Mouse (Mus musculus): Measurements from ENCODE around the gene B9d2. TPM values are rescaled to one million over a fixed set of nuclear protein-coding genes. Genes with fewer than 3 reads are reported as not detected.
"Not testable (repeated sequence)": the region's sequence is repeated elsewhere in the genome, so short reads cannot be mapped to it uniquely, and the experiment has no call there.

The B9d2 gene
- polyA plus RNA-seq, 1 experiment from 2014 or later: 35.8 TPM

- no peaks in the 10 kb centered on the region for H3K27me3 ChIP-seq (ENCODE audit: insufficient read depth, poor library complexity, severe bottlenecking)
- H3K36me3 ChIP-seq: peaks cover 39% of the 10 kb centered on the region
- H3K27ac ChIP-seq: peak overlapping the region; percentile 87
- H3K4me3 ChIP-seq: no peak overlapping the region
- DNase-seq (ENCODE audit: low spot score): no peak
- whole genome bisulfite sequencing: 50% methylated on average over 5 of the region's 5 CpGs
- no peaks in the 10 kb centered on the region for H3K9me3 ChIP-seq
- H3K4me1 ChIP-seq: peaks cover 61% of the 10 kb centered on the region
These were observed 30.6 kb downstream of the B9d2 start for GRCm38 (mm10) chr7:25711165-25711564.

- 6% methylated on average over 7 of the region's 7 CpGs for WGBS
- peaks cover 55% of the 10 kb centered on the region for H3K4me1 ChIP-seq
- no peak overlapping the region; the same call in 1 of the 2 replicates for H3K4me3 ChIP-seq
- H3K27me3 ChIP-seq (ENCODE audit: insufficient read depth, poor library complexity, severe bottlenecking): no peaks in the 10 kb centered on the region
- peak; percentile 90 for DNase-seq (ENCODE audit: low spot score)
- peaks cover 42% of the 10 kb centered on the region for H3K36me3 ChIP-seq
- peak overlapping the region; percentile 87 for H3K27ac ChIP-seq
- no peaks in the 10 kb centered on the region for H3K9me3 ChIP-seq
These were observed 31.2 kb downstream of the B9d2 start for GRCm38 (mm10) chr7:25711731-25712197.

- peaks cover 42% of the 10 kb centered on the region for H3K36me3 ChIP-seq
- H3K4me1 ChIP-seq: peaks cover 48% of the 10 kb centered on the region
- H3K27me3 ChIP-seq (ENCODE audit: insufficient read depth, poor library complexity, severe bottlenecking): no peaks in the 10 kb centered on the region
- H3K27ac ChIP-seq: 0 out of 2 replicates have a peak overlapping the region, but pooled peaks have one; percentile 87
- WGBS: 83% methylated on average over 9 of the region's 9 CpGs
- no peaks in the 10 kb centered on the region for H3K9me3 ChIP-seq
- H3K4me3 ChIP-seq: no peak overlapping the region
- DNase-seq (ENCODE audit: low spot score): no peak
These were observed 32.2 kb downstream of the B9d2 start for GRCm38 (mm10) chr7:25712801-25713200.

GRCm38 (mm10) chr7:25714581-25714980 is 34.0 kb downstream of the B9d2 start:
- DNase-seq (ENCODE audit: low spot score): no peak
- H3K27me3 ChIP-seq (ENCODE audit: insufficient read depth, poor library complexity, severe bottlenecking): no peaks in the 10 kb centered on the region
- H3K4me3 ChIP-seq: no peak overlapping the region
- H3K9me3 ChIP-seq: no peaks in the 10 kb centered on the region
- 95% methylated on average over 8 of the region's 8 CpGs for WGBS
- peaks cover 42% of the 10 kb centered on the region for H3K36me3 ChIP-seq
- peaks cover 49% of the 10 kb centered on the region for H3K4me1 ChIP-seq
- H3K27ac ChIP-seq: no peak overlapping the region

GRCm38 (mm10) chr7:25715731-25716271 is 35.2 kb downstream of the B9d2 start:
- H3K4me1 ChIP-seq: peaks cover 37% of the 10 kb centered on the region
- peaks cover 51% of the 10 kb centered on the region for H3K36me3 ChIP-seq
- WGBS: 95% methylated on average over 22 of the region's 22 CpGs
- H3K9me3 ChIP-seq: no peaks in the 10 kb centered on the region
- H3K4me3 ChIP-seq: no peak overlapping the region
- no peaks in the 10 kb centered on the region for H3K27me3 ChIP-seq (ENCODE audit: insufficient read depth, poor library complexity, severe bottlenecking)
- DNase-seq (ENCODE audit: low spot score): no peak
- no peak overlapping the region for H3K27ac ChIP-seq

GRCm38 (mm10) chr7:25717478-25717877 is 36.9 kb downstream of the B9d2 start:
- Histone ChIP-seq H3K27ac (no peak overlapping the region), H3K27me3 (ENCODE audit: insufficient read depth, poor library complexity, severe bottlenecking) (no peaks in the 10 kb centered on the region), H3K4me3 (peak overlapping the region; percentile 78; the same call in 1 of the 2 replicates), H3K4me1 (peaks cover 20% of the 10 kb centered on the region), H3K36me3 (peaks cover 62% of the 10 kb centered on the region), H3K9me3 (no peaks in the 10 kb centered on the region)
- DNase-seq (ENCODE audit: low spot score): no peak
- WGBS: 97% methylated on average over 3 of the region's 3 CpGs

- 4% methylated on average over 32 of the region's 32 CpGs for WGBS
- H3K36me3 ChIP-seq: peaks cover 62% of the 10 kb centered on the region
- peak; percentile 96 for DNase-seq (ENCODE audit: low spot score)
- peaks cover 14% of the 10 kb centered on the region for H3K4me1 ChIP-seq
- peak within 1 kb of the TSS; percentile 90 for H3K27ac ChIP-seq
- no peaks in the 10 kb centered on the region for H3K27me3 ChIP-seq (ENCODE audit: insufficient read depth, poor library complexity, severe bottlenecking)
- peak within 1 kb of the TSS; percentile 78 for H3K4me3 ChIP-seq
- H3K9me3 ChIP-seq: no peaks in the 10 kb centered on the region
These were observed 38.3 kb downstream of the B9d2 start, which contains the start of gene Ccdc97 for GRCm38 (mm10) chr7:25718788-25719417. TSS of gene Ccdc97 (minus strand) at chr7:25719088.

- H3K9me3 ChIP-seq: no peaks in the 10 kb centered on the region
- no peak overlapping the region for H3K4me3 ChIP-seq
- peaks cover 14% of the 10 kb centered on the region for H3K4me1 ChIP-seq
- 61% methylated on average over 10 of the region's 10 CpGs for WGBS
- no peak overlapping the region for H3K27ac ChIP-seq
- no peaks in the 10 kb centered on the region for H3K27me3 ChIP-seq (ENCODE audit: insufficient read depth, poor library complexity, severe bottlenecking)
- DNase-seq (ENCODE audit: low spot score): no peak
- H3K36me3 ChIP-seq: peaks cover 62% of the 10 kb centered on the region
These were observed 39.4 kb downstream of the B9d2 start for GRCm38 (mm10) chr7:25719761-25720610.

- Histone ChIP-seq H3K27ac (no peak overlapping the region), H3K27me3 (ENCODE audit: insufficient read depth, poor library complexity, severe bottlenecking) (no peaks in the 10 kb centered on the region), H3K4me1 (peaks cover 14% of the 10 kb centered on the region), H3K36me3 (peaks cover 62% of the 10 kb centered on the region), H3K9me3 (no peaks in the 10 kb centered on the region), H3K4me3 (no peak overlapping the region)
- 89% methylated on average over 5 of the region's 5 CpGs for WGBS
- DNase-seq (ENCODE audit: low spot score): no peak
These were observed 40.2 kb downstream of the B9d2 start for GRCm38 (mm10) chr7:25720760-25721159.

- Histone ChIP-seq H3K4me1 (peaks cover 14% of the 10 kb centered on the region), H3K36me3 (peaks cover 65% of the 10 kb centered on the region)
- H3K27ac ChIP-seq; DNase-seq (ENCODE audit: low spot score); H3K4me3 ChIP-seq; H3K27me3 ChIP-seq (ENCODE audit: insufficient read depth, poor library complexity, severe bottlenecking); H3K9me3 ChIP-seq: not testable (repeated sequence)
These were observed 41.2 kb downstream of the B9d2 start for GRCm38 (mm10) chr7:25721776-25722175.

GRCm38 (mm10) chr7:25725886-25726285 is 45.3 kb downstream of the B9d2 start:
- Histone ChIP-seq H3K36me3 (peaks cover 92% of the 10 kb centered on the region), H3K4me3 (no peak overlapping the region), H3K27ac (no peak overlapping the region), H3K27me3 (ENCODE audit: insufficient read depth, poor library complexity, severe bottlenecking) (no peaks in the 10 kb centered on the region), H3K9me3 (no peaks in the 10 kb centered on the region), H3K4me1 (no peaks in the 10 kb centered on the region; the same call in 1 of the 2 replicates)
- 86% methylated on average over 19 of the region's 19 CpGs for WGBS
- no peak for DNase-seq (ENCODE audit: low spot score)

GRCm38 (mm10) chr7:25727800-25728199 is 47.2 kb downstream of the B9d2 start:
- 91% methylated on average over 5 of the region's 5 CpGs for WGBS
- Histone ChIP-seq H3K4me1 (no peaks in the 10 kb centered on the region; the same call in 1 of the 2 replicates), H3K27ac (no peak overlapping the region), H3K4me3 (no peak overlapping the region), H3K27me3 (ENCODE audit: insufficient read depth, poor library complexity, severe bottlenecking) (no peaks in the 10 kb centered on the region), H3K9me3 (no peaks in the 10 kb centered on the region), H3K36me3 (peaks cover 95% of the 10 kb centered on the region)
- no peak for DNase-seq (ENCODE audit: low spot score)

- WGBS: 66% methylated on average over 2 of the region's 2 CpGs
- peaks cover 94% of the 10 kb centered on the region for H3K36me3 ChIP-seq
- no peak for DNase-seq (ENCODE audit: low spot score)
- H3K4me3 ChIP-seq: no peak overlapping the region
- H3K27me3 ChIP-seq (ENCODE audit: insufficient read depth, poor library complexity, severe bottlenecking): no peaks in the 10 kb centered on the region
- no peak overlapping the region for H3K27ac ChIP-seq
- no peaks in the 10 kb centered on the region for H3K9me3 ChIP-seq
- H3K4me1 ChIP-seq: no peaks in the 10 kb centered on the region; the same call in 1 of the 2 replicates
These were observed 48.8 kb downstream of the B9d2 start for GRCm38 (mm10) chr7:25729396-25729795.

Data from heart, embryonic 10.5 days (tissue).